ENCODE assay signal across 21 mouse cellular contexts in genomic region chr11:53046850-53047249, GRCm38 (mm10).
"Had no signal": no experiment of that assay in that cellular context is flagged by ENCODE, and none has a peak within 500 bp of the region (broad histone marks: within the 10 kb centered on the region; RNA-seq: fewer than 3 reads in every experiment).

No protein-coding gene starts in this region.

- H3K36me3 ChIP-seq: limb, embryonic 10.5 days; limb, embryonic 13.5 days; liver, embryonic 12.5 days; liver, embryonic 15.5 days; midbrain, embryonic 13.5 days; neural tube, embryonic 13.5 days had no signal

- H3K9ac ChIP-seq: limb, embryonic 13.5 days; liver, embryonic 12.5 days; liver, embryonic 15.5 days; midbrain, embryonic 13.5 days; neural tube, embryonic 13.5 days had no signal

- H3K4me3 ChIP-seq: layer of hippocampus, adult 2 months; limb, embryonic 10.5 days; limb, embryonic 13.5 days; liver, embryonic 12.5 days; liver, embryonic 15.5 days; midbrain, embryonic 13.5 days; myocyte; neural tube, embryonic 13.5 days had no signal

- H3K27ac ChIP-seq: layer of hippocampus, adult 2 months; limb, embryonic 10.5 days; limb, embryonic 13.5 days; liver, embryonic 12.5 days; liver, embryonic 15.5 days; macrophage; midbrain, embryonic 13.5 days; neural tube, embryonic 13.5 days; stomach, postnatal 0 days had no signal

- H3K4me1 ChIP-seq: liver, embryonic 15.5 days had no signal

- H3K9me3 ChIP-seq: limb, embryonic 10.5 days; limb, embryonic 13.5 days; liver, embryonic 12.5 days; liver, embryonic 15.5 days; midbrain, embryonic 13.5 days; neural tube, embryonic 13.5 days had no signal

- H3K4me2 ChIP-seq: limb, embryonic 13.5 days; liver, embryonic 12.5 days; liver, embryonic 15.5 days; midbrain, embryonic 13.5 days; neural tube, embryonic 13.5 days had no signal

- H3K27me3 ChIP-seq: limb, embryonic 13.5 days; liver, embryonic 12.5 days; liver, embryonic 15.5 days; midbrain, embryonic 13.5 days; neural tube, embryonic 13.5 days had no signal

- DNase-seq: kidney, adult 18-20 months; kidney, postnatal 14 days; layer of hippocampus, adult 9-11 months; liver; lung, adult 18-20 months; right cerebral cortex, adult 18-20 months; right cerebral cortex, postnatal 14 days; right cerebral cortex, postnatal 4 days; thymus, adult 2 months; thymus, postnatal 14 days; thymus, postnatal 4 days had no signal

- ATAC-seq: liver, embryonic 12.5 days; midbrain, embryonic 13.5 days had no signal
